Mouse (Mus musculus): Measurements from ENCODE around the gene Ttc30b. TPM values are rescaled to one million over a fixed set of nuclear protein-coding genes. Genes with fewer than 3 reads are reported as not detected.
"Not testable (repeated sequence)": the region's sequence is repeated elsewhere in the genome, so short reads cannot be mapped to it uniquely, and the experiment has no call there.

Gene Ttc30b
- total RNA-seq, 1 experiment = 2.3 TPM

DNA sequence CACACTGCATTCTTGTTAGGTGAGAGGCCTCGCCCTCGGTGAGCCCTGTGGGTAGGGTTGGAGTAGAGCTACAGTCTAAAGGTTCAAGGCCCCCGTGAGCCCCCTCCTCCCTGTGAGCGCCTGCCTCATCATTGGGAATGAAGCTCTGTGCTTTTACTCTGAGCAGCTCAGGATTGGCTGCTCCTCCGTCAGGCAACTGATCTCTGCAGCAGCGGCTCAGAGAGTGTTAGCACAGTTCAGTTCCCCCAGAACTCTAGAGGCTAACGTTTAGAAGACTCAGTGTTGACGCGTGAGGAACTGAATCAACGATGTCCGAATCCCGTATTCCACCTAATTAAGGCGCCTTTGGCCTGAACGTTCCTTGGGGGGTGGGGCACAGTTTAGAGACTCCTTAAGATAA is 17.3 kb upstream of the Ttc30b start:
- H3K27ac ChIP-seq (ENCODE audit: insufficient read depth, low read depth, low read length, poor library complexity, severe bottlenecking) = no peak overlapping the region
- in situ Hi-C loops (cut with MboI; ENCODE audit: low sequenced_read_pairs in 2 of 2, unreplicated experiment in 2 of 2) = loop anchor here (25.0 kb wide), 1 partner anchor 343 kb away; no protein-coding TSS in a partner anchor
- no peaks in the 10 kb centered on the region for H3K36me3 ChIP-seq (ENCODE audit: control insufficient read depth, insufficient read depth, low read length, poor library complexity, severe bottlenecking)
- H3K9ac ChIP-seq (ENCODE audit: insufficient read depth, low read depth, low read length, poor library complexity, severe bottlenecking) = no peak overlapping the region
- no peak overlapping the region for H3K4me3 ChIP-seq (ENCODE audit: insufficient read depth in 1 of 2, low read depth in 1 of 2, low read length in 2 of 2, poor library complexity in 1 of 2, severe bottlenecking in 1 of 2)
- no peak for TF ChIP-seq HCFC1 (IDR thresholded peaks at IDR 0.05; ENCODE audit: borderline replicate concordance, insufficient read depth, low read length)
- TF ChIP-seq ZC3H11A (IDR thresholded peaks at IDR 0.05; ENCODE audit: borderline replicate concordance, low read depth, low read length) = no peak
- TF ChIP-seq MAFK (IDR thresholded peaks at IDR 0.05; ENCODE audit: insufficient read depth, low read depth, low read length) = no peak
- no peak for TF ChIP-seq CHD2 (IDR thresholded peaks at IDR 0.05; ENCODE audit: low read depth, low read length)
- no peak for TF ChIP-seq ZNF384 (IDR thresholded peaks at IDR 0.05; ENCODE audit: low read depth, low read length)
- H3K4me1 ChIP-seq (ENCODE audit: control insufficient read depth in 2 of 2, insufficient read depth in 2 of 2, low read length in 2 of 2, poor library complexity in 1 of 2) = peaks cover 2 to 4% of the 10 kb centered on the region in 2 experiments
- DNase-seq (ENCODE audit: low read depth, low spot score) = no peak
- H3K9me3 ChIP-seq (ENCODE audit: control insufficient read depth, insufficient read depth, low read depth, low read length) = no peaks in the 10 kb centered on the region

- H3K27ac ChIP-seq (ENCODE audit: insufficient read depth, low read depth, low read length, poor library complexity, severe bottlenecking) = no peak overlapping the region
- H3K4me3 ChIP-seq (ENCODE audit: insufficient read depth in 1 of 2, low read depth in 1 of 2, low read length in 2 of 2, poor library complexity in 1 of 2, severe bottlenecking in 1 of 2) = no peak overlapping the region
- H3K9me3 ChIP-seq (ENCODE audit: control insufficient read depth, insufficient read depth, low read depth, low read length) = no peaks in the 10 kb centered on the region
- peaks cover 0 to 2% of the 10 kb centered on the region in 2 experiments; a peak in 2 of 4 replicates for H3K4me1 ChIP-seq (ENCODE audit: control insufficient read depth in 2 of 2, insufficient read depth in 2 of 2, low read length in 2 of 2, poor library complexity in 1 of 2)
- in situ Hi-C loops (cut with MboI; ENCODE audit: low sequenced_read_pairs in 2 of 2, unreplicated experiment in 2 of 2) = loop anchor here (25.0 kb wide), 1 partner anchor 341 kb away; no protein-coding TSS in a partner anchor
- no peak for DNase-seq (ENCODE audit: low read depth, low spot score)
- TF ChIP-seq ZNF384 (IDR thresholded peaks at IDR 0.05; ENCODE audit: low read depth, low read length) (no peak), HCFC1 (IDR thresholded peaks at IDR 0.05; ENCODE audit: borderline replicate concordance, insufficient read depth, low read length) (no peak), CHD2 (IDR thresholded peaks at IDR 0.05; ENCODE audit: low read depth, low read length) (no peak), ZC3H11A (IDR thresholded peaks at IDR 0.05; ENCODE audit: borderline replicate concordance, low read depth, low read length) (no peak), MAFK (IDR thresholded peaks at IDR 0.05; ENCODE audit: insufficient read depth, low read depth, low read length) (no peak)
- no peak overlapping the region for H3K9ac ChIP-seq (ENCODE audit: insufficient read depth, low read depth, low read length, poor library complexity, severe bottlenecking)
- no peaks in the 10 kb centered on the region for H3K36me3 ChIP-seq (ENCODE audit: control insufficient read depth, insufficient read depth, low read length, poor library complexity, severe bottlenecking)
Measured at GRCm38 (mm10) chr2:75953320-75953719, 14.9 kb upstream of the Ttc30b start.

GRCm38 (mm10) chr2:75950685-75951084 is 12.3 kb upstream of the Ttc30b start:
- no peak for TF ChIP-seq ZC3H11A (IDR thresholded peaks at IDR 0.05; ENCODE audit: borderline replicate concordance, low read depth, low read length)
- TF ChIP-seq HCFC1 (IDR thresholded peaks at IDR 0.05; ENCODE audit: borderline replicate concordance, insufficient read depth, low read length) = no peak
- no peak for TF ChIP-seq ZNF384 (IDR thresholded peaks at IDR 0.05; ENCODE audit: low read depth, low read length)
- TF ChIP-seq MAFK (IDR thresholded peaks at IDR 0.05; ENCODE audit: insufficient read depth, low read depth, low read length) = no peak
- TF ChIP-seq CHD2 (IDR thresholded peaks at IDR 0.05; ENCODE audit: low read depth, low read length) = no peak
- in situ Hi-C loops (cut with MboI; ENCODE audit: low sequenced_read_pairs in 2 of 2, unreplicated experiment in 2 of 2) = loop anchor here (25.0 kb wide), 1 partner anchor 338 kb away; no protein-coding TSS in a partner anchor
- no peak for DNase-seq (ENCODE audit: low read depth, low spot score)
- Histone ChIP-seq H3K9ac (ENCODE audit: insufficient read depth, low read depth, low read length, poor library complexity, severe bottlenecking) (no peak overlapping the region), H3K36me3 (ENCODE audit: control insufficient read depth, insufficient read depth, low read length, poor library complexity, severe bottlenecking) (no peaks in the 10 kb centered on the region), H3K4me1 (ENCODE audit: control insufficient read depth in 2 of 2, insufficient read depth in 2 of 2, low read length in 2 of 2, poor library complexity in 1 of 2) (peaks cover 0 to 2% of the 10 kb centered on the region in 2 experiments; a peak in 1 of 4 replicates), H3K4me3 (ENCODE audit: insufficient read depth in 1 of 2, low read depth in 1 of 2, low read length in 2 of 2, poor library complexity in 1 of 2, severe bottlenecking in 1 of 2) (no peak overlapping the region), H3K27ac (ENCODE audit: insufficient read depth, low read depth, low read length, poor library complexity, severe bottlenecking) (no peak overlapping the region), H3K9me3 (ENCODE audit: control insufficient read depth, insufficient read depth, low read depth, low read length) (no peaks in the 10 kb centered on the region)

GRCm38 (mm10) chr2:75937520-75938116 is 767 bp downstream of the Ttc30b start:
- H3K27ac ChIP-seq (ENCODE audit: insufficient read depth, low read depth, low read length, poor library complexity, severe bottlenecking); in situ Hi-C loops (cut with MboI; ENCODE audit: low sequenced_read_pairs in 2 of 2, unreplicated experiment in 2 of 2); H3K4me1 ChIP-seq (ENCODE audit: control insufficient read depth in 2 of 2, insufficient read depth in 2 of 2, low read length in 2 of 2, poor library complexity in 1 of 2); H3K9me3 ChIP-seq (ENCODE audit: control insufficient read depth, insufficient read depth, low read depth, low read length); H3K36me3 ChIP-seq (ENCODE audit: control insufficient read depth, insufficient read depth, low read length, poor library complexity, severe bottlenecking); DNase-seq (ENCODE audit: low read depth, low spot score): not testable (repeated sequence)
- peak overlapping the region; percentile 67; the same call in 1 of the 2 replicates for H3K9ac ChIP-seq (ENCODE audit: insufficient read depth, low read depth, low read length, poor library complexity, severe bottlenecking)
- peak overlapping the region in 1 of 2 experiments; percentile 65; a peak in 2 of 4 replicates for H3K4me3 ChIP-seq (ENCODE audit: insufficient read depth in 1 of 2, low read depth in 1 of 2, low read length in 2 of 2, poor library complexity in 1 of 2, severe bottlenecking in 1 of 2)

DNA sequence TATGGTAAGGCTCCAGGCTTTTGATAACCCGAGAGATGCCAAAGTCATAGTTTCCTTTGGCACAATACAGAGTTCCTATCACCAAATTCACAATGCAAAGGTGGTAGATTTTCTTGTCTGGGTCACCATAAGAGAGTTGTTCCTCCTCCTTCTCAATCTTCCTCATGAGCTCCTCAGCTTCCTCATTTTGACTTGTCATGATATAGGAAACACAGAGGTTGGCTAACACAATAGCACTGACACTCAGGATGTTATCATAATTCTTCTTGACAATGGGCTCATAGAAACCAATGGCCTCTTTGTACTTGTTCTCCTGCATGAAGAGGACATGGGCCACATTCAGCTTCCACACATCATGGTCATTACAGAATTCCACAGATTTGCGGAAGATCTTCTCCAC is 1.7 kb downstream of the Ttc30b start:
- H3K36me3 ChIP-seq (ENCODE audit: control insufficient read depth, insufficient read depth, low read length, poor library complexity, severe bottlenecking); DNase-seq (ENCODE audit: low read depth, low spot score); H3K4me3 ChIP-seq (ENCODE audit: insufficient read depth in 1 of 2, low read depth in 1 of 2, low read length in 2 of 2, poor library complexity in 1 of 2, severe bottlenecking in 1 of 2); H3K9ac ChIP-seq (ENCODE audit: insufficient read depth, low read depth, low read length, poor library complexity, severe bottlenecking); H3K9me3 ChIP-seq (ENCODE audit: control insufficient read depth, insufficient read depth, low read depth, low read length); in situ Hi-C loops (cut with MboI; ENCODE audit: low sequenced_read_pairs in 2 of 2, unreplicated experiment in 2 of 2); H3K27ac ChIP-seq (ENCODE audit: insufficient read depth, low read depth, low read length, poor library complexity, severe bottlenecking); H3K4me1 ChIP-seq (ENCODE audit: control insufficient read depth in 2 of 2, insufficient read depth in 2 of 2, low read length in 2 of 2, poor library complexity in 1 of 2): not testable (repeated sequence)

Measured in ES-E14 (cell line).